Mouse (Mus musculus): ENCODE results near the gene Hsp90aa1.
"Not testable (repeated sequence)": the region's sequence is repeated elsewhere in the genome, so short reads cannot be mapped to it uniquely, and the experiment has no call there.

DNA sequence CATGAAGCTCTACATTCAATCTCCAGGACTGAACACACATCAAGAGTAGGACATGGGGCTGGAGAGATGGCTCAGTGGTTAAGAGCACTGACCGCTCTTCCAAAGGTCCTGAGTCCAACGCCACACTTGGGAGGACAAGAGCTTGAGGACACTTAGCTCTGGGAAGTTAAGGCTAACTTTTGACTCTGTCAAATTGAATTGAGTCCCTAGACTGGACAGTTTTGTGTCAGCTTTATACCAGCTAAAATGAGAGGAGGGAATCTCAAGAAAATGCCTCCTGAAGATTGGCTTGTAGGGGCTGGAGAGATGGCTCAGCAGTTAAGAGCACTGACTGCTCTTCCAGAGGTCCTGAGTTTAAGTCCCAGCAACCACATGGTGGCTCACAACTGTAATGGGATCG, 13.6 kb downstream of the Hsp90aa1 start:
- TF ChIP-seq USF1 (IDR thresholded peaks at IDR 0.05; ENCODE audit: low read depth); MYOD1 (IDR thresholded peaks at IDR 0.05; ENCODE audit: control insufficient read depth, insufficient read length, low read depth): not testable (repeated sequence)

Data from C2C12 (cell line).